Mouse (Mus musculus) WW6 (cell line): ENCODE results near the gene Cdk14.

Experiments
- DNase-seq: peaks from one replicate; pipeline ENCODE4 v3.0.0-alpha.2; 2013; ENCODE audit warnings: low read depth, low spot score

Gene Cdk14

GRCm38 (mm10) chr5:4858032-4858641, 562.0 kb downstream of the Cdk14 start:
- DNase-seq = no peak

GRCm38 (mm10) chr5:4853503-4853902, 566.6 kb downstream of the Cdk14 start:
- DNase-seq = no peak

DNA sequence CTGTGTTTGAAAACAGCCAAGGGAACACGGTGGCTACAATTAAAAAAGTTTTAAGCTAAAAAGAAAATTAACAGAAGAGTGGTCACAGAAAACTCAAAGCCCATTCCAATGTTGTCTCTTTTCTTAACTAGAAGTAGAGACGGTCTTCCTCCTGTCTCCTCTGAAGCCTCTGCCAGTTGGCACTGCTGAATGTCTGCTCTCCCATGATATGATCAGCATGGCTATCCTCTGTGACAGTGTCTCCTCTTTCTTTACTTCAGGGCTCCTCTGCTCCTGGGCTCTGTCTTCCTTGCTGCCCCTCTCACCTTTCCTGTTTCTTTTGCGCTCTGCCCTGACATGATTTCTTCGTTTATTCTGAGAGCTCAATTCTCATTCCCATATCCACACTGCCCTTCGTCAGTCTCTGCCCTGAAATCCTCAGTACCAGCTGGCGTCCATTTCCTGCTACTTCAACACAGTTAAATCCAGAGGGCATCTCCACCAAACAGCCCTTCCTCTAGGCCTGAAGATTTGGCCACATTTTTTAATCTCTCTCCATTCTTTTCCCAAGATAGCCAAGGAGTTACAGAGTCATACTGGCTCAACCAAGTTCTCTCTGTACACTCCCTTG, 567.3 kb downstream of the Cdk14 start:
- DNase-seq = no peak

DNA sequence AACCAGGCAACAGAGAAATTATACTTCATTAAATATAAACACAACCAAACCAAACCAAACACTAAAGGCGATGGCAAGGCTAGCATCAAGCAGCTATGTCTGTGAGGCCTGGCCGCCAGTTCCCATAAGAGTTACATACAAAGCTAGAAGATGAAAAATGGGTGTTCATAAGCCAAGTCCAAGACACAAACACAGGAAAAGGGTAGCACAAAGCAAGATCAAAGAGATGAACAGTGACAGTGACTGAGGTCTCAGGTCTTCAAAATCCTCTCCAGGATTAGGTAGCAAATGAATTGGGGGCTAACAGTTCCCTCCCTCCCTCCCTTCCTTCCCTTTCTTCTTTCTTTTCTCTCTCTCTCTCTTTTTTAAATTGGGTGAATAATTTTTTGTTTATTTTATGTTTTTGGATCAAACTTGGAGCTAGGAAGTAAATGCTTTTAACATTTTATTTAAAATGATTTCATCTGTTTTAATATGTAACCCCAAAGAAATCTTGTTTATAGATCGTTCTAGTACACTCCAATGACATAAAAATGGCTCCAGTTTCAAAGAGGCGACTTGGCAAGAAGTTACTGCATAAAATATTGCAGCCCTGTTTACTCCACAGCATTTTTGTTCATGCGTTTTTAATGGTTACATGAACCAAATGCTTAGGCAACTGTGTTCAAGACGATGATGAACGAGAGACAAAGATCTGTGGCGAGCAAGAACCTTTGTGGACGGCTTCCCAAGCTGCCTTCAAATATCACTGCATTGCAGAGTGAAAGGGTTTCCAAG, 568.0 kb downstream of the Cdk14 start:
- DNase-seq = no peak

DNA sequence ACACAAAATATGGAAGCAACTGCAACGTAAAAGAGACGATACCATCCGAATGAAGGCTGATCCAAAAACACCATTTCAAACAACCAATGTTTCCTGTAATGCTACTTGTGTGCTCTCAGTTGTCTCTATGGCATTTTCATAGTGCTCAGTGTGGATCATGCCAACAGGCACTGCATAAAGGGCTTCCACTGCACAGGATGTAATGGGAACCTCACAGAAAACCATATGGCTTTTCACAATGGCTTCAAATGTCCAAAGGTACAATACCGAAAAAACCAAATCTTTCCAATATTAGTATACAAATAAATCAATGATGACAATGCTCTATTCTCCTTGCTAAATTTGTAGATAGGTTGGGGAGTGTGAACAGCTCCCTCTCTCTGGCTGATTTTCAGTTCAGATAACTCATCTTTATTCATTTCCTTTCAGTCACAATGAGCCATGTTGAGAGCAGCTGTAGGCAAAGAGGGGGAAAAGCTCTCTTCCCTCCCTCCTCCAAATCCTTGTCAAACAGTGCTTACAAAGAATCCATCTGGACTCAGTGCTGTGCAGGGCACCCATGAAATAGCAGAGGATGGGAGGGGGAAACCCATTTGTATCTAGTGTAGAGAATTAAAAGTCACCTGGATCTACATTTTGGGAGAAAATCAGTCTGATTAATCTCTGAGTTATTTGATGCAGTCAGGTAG, 568.7 kb downstream of the Cdk14 start:
- no peak for DNase-seq

- DNase-seq = no peak
Measured at GRCm38 (mm10) chr5:4834819-4835480, 585.2 kb downstream of the Cdk14 start.

DNA sequence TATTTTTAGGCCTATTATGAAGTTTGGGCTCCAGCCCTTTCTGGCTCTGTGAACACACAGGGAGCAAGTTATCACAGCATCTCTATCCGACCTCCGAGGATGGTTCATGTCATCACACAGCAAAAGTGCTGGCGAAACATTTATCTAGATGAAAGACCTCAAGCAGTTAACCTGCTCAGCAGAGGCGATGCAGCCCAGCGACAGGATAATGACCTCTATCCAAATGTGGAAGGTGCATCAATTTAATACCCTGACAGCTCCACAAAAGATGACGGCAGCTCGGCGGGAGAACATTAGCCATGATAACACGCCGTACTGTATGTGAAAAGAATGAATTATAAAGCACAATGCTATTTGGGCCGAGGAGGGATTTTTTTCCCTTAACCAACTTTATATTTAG, 586.2 kb downstream of the Cdk14 start:
- no peak for DNase-seq

- DNase-seq = no peak
Measured at GRCm38 (mm10) chr5:4826886-4827285, 593.2 kb downstream of the Cdk14 start.

DNA sequence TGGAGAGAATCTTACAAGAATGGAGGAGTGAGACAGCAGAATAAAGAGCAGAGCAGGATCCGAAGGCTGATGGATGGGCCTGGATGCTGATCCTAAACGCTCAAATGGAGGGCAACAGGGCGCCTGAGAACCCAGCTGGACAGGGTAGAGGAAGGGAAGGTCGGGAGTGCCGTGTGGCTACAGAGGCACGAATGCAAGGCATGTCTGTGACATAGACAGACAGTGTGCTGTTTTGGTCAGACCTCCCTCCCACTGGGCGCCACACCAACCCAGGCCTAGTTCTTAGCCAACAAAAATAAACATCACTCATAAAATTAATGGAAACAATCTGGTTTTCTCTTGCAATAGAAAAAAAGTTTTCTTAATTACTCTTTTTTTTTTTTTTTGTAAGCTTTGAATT, 594.2 kb downstream of the Cdk14 start:
- DNase-seq = no peak

GRCm38 (mm10) chr5:4825076-4825475, 595.0 kb downstream of the Cdk14 start:
- DNase-seq = no peak

DNA sequence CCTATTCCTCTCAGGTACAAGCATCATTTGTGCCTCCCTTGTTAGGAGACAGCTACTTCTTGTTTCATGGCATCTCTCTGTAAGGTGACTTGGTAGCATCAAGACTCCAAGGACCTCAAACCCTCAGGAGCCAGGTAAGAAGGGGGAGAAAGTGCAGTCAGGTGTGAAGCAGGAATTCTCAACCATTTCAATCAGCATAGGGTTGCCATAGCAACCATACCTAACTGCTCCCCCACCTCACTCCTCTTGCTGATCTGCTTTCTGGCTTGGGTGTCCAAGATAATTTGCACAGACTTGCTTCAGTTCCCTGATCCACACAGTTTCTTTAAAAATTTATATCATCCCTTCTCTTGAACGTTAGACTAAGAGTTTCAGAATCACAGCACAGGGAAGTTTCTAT, 595.9 kb downstream of the Cdk14 start:
- no peak for DNase-seq

GRCm38 (mm10) chr5:4822041-4822440, 598.1 kb downstream of the Cdk14 start:
- DNase-seq = no peak

- no peak for DNase-seq
Measured at GRCm38 (mm10) chr5:4821368-4821771, 598.7 kb downstream of the Cdk14 start.

DNA sequence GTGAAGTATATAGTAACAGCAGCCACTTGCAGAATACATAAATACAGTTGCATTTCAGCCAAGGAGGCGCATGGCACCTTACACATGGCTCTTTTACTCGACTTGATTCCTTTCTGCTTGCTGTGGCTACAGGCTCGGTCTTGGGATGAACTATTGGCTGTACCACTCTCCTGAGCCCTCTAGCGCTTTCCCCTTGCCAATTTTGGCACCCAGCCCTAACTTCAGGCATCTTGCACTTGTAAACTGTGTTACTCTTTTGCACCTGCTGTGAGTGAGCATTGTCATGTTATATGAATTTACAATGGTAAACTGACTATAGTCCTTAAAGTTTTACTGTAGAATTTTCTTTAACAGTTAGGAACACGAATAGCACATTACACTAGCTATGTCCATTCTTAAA, 603.1 kb downstream of the Cdk14 start:
- DNase-seq = no peak

- DNase-seq = no peak
Measured at GRCm38 (mm10) chr5:4814465-4815204, 605.5 kb downstream of the Cdk14 start.

GRCm38 (mm10) chr5:4813357-4813756, 606.8 kb downstream of the Cdk14 start:
- no peak for DNase-seq

GRCm38 (mm10) chr5:4812036-4812729, 607.9 kb downstream of the Cdk14 start:
- DNase-seq = no peak

DNA sequence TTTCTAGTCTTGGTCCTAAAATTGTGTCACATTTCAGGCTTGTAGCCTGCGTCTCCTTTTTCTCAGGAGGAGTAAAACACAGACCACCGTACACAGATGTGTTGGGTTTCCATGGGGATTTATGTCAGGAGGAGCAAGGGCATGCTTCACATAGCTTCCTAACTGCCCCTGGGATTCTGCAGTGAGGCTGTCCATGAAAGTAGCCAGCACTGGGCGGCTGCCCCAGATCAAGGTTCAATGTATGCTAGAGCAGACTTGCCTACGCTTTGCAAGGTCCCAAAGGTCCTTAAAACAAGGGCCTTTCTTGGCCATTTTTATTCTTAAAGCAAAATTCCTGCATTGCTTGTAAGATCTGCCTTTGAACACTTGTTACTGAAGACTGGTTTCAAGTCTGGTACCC, 614.9 kb downstream of the Cdk14 start:
- no peak for DNase-seq

- DNase-seq = no peak
Measured at GRCm38 (mm10) chr5:4803708-4804107, 616.4 kb downstream of the Cdk14 start.

DNA sequence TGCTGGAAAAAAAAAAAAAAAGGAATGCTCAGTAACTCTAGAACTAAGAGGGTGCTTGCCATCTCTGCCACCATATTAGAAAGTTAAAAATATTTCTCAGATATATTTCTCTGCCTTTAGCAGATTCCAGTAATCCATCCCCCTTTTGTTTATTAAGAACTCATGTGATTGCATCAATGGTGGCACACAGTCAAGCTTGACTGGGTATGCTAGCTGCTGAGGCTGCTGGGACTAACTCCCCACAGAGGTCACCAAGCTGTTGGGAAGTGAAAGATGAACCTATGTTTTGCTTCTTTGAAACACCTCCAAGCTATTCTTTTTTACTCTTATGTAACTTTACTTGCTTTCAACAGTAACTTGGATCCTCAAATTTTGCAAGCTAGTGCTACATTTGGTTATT, 618.1 kb downstream of the Cdk14 start:
- no peak for DNase-seq
